Mouse (Mus musculus): ENCODE data around the gene P2ry14. TPM values are rescaled to one million over a fixed set of nuclear protein-coding genes. Genes with fewer than 3 reads are reported as not detected.

The P2ry14 gene
- polyA plus RNA-seq, 2 experiments = 2.5 to 4.1 TPM

GRCm38 (mm10) chr3:59092702-59093101 lies 60.7 kb downstream of the P2ry14 start:
- H3K4me3 ChIP-seq (ENCODE audit: insufficient read depth in 1 of 2, low read depth in 2 of 2, low read length in 2 of 2) = no peak overlapping the region
- TF ChIP-seq EP300 (IDR thresholded peaks at IDR 0.05; ENCODE audit: low read depth) = no peak
- TF ChIP-seq CTCF (IDR thresholded peaks at IDR 0.05; ENCODE audit: low read depth) = no peak
- no peak overlapping the region for H3K27ac ChIP-seq
- WGBS (ENCODE audit: insufficient replicate concordance) = 69% methylated on average over 11 of the region's 11 CpGs
- H3K27me3 ChIP-seq (ENCODE audit: control insufficient read depth, insufficient read depth, low read length) = no peaks in the 10 kb centered on the region
- no peaks in the 10 kb centered on the region for H3K36me3 ChIP-seq (replicated peaks; ENCODE audit: control insufficient read depth, insufficient read depth, low read depth)
- H3K4me1 ChIP-seq (replicated peaks; ENCODE audit: control insufficient read depth in 2 of 2, insufficient read depth in 2 of 2, low read length in 1 of 2) = peaks cover 0 to under 1% of the 10 kb centered on the region in 2 experiments; a peak in 2 of 4 replicates
- DNase-seq (ENCODE audit: low read depth in 3 of 3, low spot score in 3 of 3) = no peak
- no peaks in the 10 kb centered on the region for H3K9me3 ChIP-seq (ENCODE audit: control insufficient read depth, low read length)
- no peak overlapping the region for H3K4me2 ChIP-seq (ENCODE audit: low read depth)
- no peak overlapping the region for H3K9ac ChIP-seq (replicated peaks)
- no peak for ATAC-seq (ENCODE audit: insufficient read depth)

GRCm38 (mm10) chr3:59080919-59081318 lies 72.5 kb downstream of the P2ry14 start:
- no peak for DNase-seq (ENCODE audit: low read depth in 3 of 3, low spot score in 3 of 3)
- Histone ChIP-seq H3K9me3 (ENCODE audit: control insufficient read depth, low read length) (no peaks in the 10 kb centered on the region), H3K36me3 (replicated peaks; ENCODE audit: control insufficient read depth, insufficient read depth, low read depth) (no peaks in the 10 kb centered on the region), H3K9ac (replicated peaks) (no peak overlapping the region), H3K27me3 (ENCODE audit: control insufficient read depth, insufficient read depth, low read length) (no peaks in the 10 kb centered on the region), H3K4me1 (replicated peaks; ENCODE audit: control insufficient read depth in 2 of 2, insufficient read depth in 2 of 2, low read length in 1 of 2) (no peaks in the 10 kb centered on the region), H3K4me3 (ENCODE audit: insufficient read depth in 1 of 2, low read depth in 2 of 2, low read length in 2 of 2) (no peak overlapping the region), H3K27ac (no peak overlapping the region), H3K4me2 (ENCODE audit: low read depth) (no peak overlapping the region)
- 13% methylated on average over 7 of the region's 7 CpGs for WGBS (ENCODE audit: insufficient replicate concordance)
- no peak for ATAC-seq (ENCODE audit: insufficient read depth)
- no peak for TF ChIP-seq EP300 (IDR thresholded peaks at IDR 0.05; ENCODE audit: low read depth)
- TF ChIP-seq CTCF (IDR thresholded peaks at IDR 0.05; ENCODE audit: low read depth) = no peak

GRCm38 (mm10) chr3:59080293-59080916 lies 73.0 kb downstream of the P2ry14 start:
- Histone ChIP-seq H3K4me3 (ENCODE audit: insufficient read depth in 1 of 2, low read depth in 2 of 2, low read length in 2 of 2) (no peak overlapping the region), H3K9ac (replicated peaks) (no peak overlapping the region), H3K27me3 (ENCODE audit: control insufficient read depth, insufficient read depth, low read length) (no peaks in the 10 kb centered on the region), H3K36me3 (replicated peaks; ENCODE audit: control insufficient read depth, insufficient read depth, low read depth) (no peaks in the 10 kb centered on the region), H3K27ac (no peak overlapping the region), H3K4me2 (ENCODE audit: low read depth) (no peak overlapping the region), H3K9me3 (ENCODE audit: control insufficient read depth, low read length) (no peaks in the 10 kb centered on the region), H3K4me1 (replicated peaks; ENCODE audit: control insufficient read depth in 2 of 2, insufficient read depth in 2 of 2, low read length in 1 of 2) (no peaks in the 10 kb centered on the region)
- no peak for ATAC-seq (ENCODE audit: insufficient read depth)
- WGBS (ENCODE audit: insufficient replicate concordance) = 42% methylated on average over 6 of the region's 6 CpGs
- TF ChIP-seq EP300 (IDR thresholded peaks at IDR 0.05; ENCODE audit: low read depth) = no peak
- no peak for TF ChIP-seq CTCF (IDR thresholded peaks at IDR 0.05; ENCODE audit: low read depth)
- no peak for DNase-seq (ENCODE audit: low read depth in 3 of 3, low spot score in 3 of 3)

GRCm38 (mm10) chr3:59079327-59079726 lies 74.1 kb downstream of the P2ry14 start:
- H3K27me3 ChIP-seq (ENCODE audit: control insufficient read depth, insufficient read depth, low read length) = no peaks in the 10 kb centered on the region
- WGBS (ENCODE audit: insufficient replicate concordance) = 16% methylated on average over 4 of the region's 4 CpGs
- H3K9ac ChIP-seq (replicated peaks) = no peak overlapping the region
- no peaks in the 10 kb centered on the region for H3K36me3 ChIP-seq (replicated peaks; ENCODE audit: control insufficient read depth, insufficient read depth, low read depth)
- no peak overlapping the region for H3K27ac ChIP-seq
- peak; percentile 87 for TF ChIP-seq CTCF (IDR thresholded peaks at IDR 0.05; ENCODE audit: low read depth)
- no peak for TF ChIP-seq EP300 (IDR thresholded peaks at IDR 0.05; ENCODE audit: low read depth)
- no peaks in the 10 kb centered on the region for H3K9me3 ChIP-seq (ENCODE audit: control insufficient read depth, low read length)
- DNase-seq (ENCODE audit: low read depth in 3 of 3, low spot score in 3 of 3) (peak; percentile 40 to 61 (median 45)), ATAC-seq (ENCODE audit: insufficient read depth) (no peak)
- H3K4me1 ChIP-seq (replicated peaks; ENCODE audit: control insufficient read depth in 2 of 2, insufficient read depth in 2 of 2, low read length in 1 of 2) = no peaks in the 10 kb centered on the region
- H3K4me2 ChIP-seq (ENCODE audit: low read depth) = no peak overlapping the region
- H3K4me3 ChIP-seq (ENCODE audit: insufficient read depth in 1 of 2, low read depth in 2 of 2, low read length in 2 of 2) = no peak overlapping the region

DNA sequence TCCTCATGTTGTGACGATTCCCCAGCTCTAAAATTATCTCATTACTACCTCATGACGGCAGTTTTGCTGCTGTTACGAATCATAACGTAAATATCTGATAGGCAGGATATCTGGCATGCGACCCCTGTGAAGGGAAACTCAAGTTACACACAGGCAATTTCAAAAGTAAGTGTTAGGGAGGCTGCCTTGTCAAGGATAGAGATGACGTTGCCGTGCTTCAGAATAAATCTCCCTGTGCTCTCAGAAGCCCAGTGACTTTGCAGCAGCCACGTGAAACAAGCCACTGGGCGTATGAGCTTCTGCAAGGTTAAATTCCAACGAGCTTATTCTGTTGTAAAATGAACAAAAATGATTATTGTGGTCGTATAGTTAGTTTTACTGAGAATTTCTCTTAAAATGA lies 74.8 kb downstream of the P2ry14 start:
- 64% methylated on average over 11 of the region's 11 CpGs for WGBS (ENCODE audit: insufficient replicate concordance)
- no peak for DNase-seq (ENCODE audit: low read depth in 3 of 3, low spot score in 3 of 3)

More for the DNA sequence above, 74.8 kb downstream of the P2ry14 start:
- Histone ChIP-seq H3K4me1 (replicated peaks; ENCODE audit: control insufficient read depth in 2 of 2, insufficient read depth in 2 of 2, low read length in 1 of 2) (no peaks in the 10 kb centered on the region), H3K4me3 (ENCODE audit: insufficient read depth in 1 of 2, low read depth in 2 of 2, low read length in 2 of 2) (no peak overlapping the region), H3K27ac (no peak overlapping the region), H3K9ac (replicated peaks) (no peak overlapping the region), H3K4me2 (ENCODE audit: low read depth) (no peak overlapping the region), H3K36me3 (replicated peaks; ENCODE audit: control insufficient read depth, insufficient read depth, low read depth) (no peaks in the 10 kb centered on the region), H3K9me3 (ENCODE audit: control insufficient read depth, low read length) (no peaks in the 10 kb centered on the region), H3K27me3 (ENCODE audit: control insufficient read depth, insufficient read depth, low read length) (no peaks in the 10 kb centered on the region)
- ATAC-seq (ENCODE audit: insufficient read depth) = no peak
- TF ChIP-seq CTCF (IDR thresholded peaks at IDR 0.05; ENCODE audit: low read depth) = no peak
- no peak for TF ChIP-seq EP300 (IDR thresholded peaks at IDR 0.05; ENCODE audit: low read depth)

Data from liver, embryonic 14.5 days (tissue).